Mouse (Mus musculus) midbrain, embryonic 15.5 days (tissue): ENCODE data around the gene Rpp30. TPM values are rescaled to one million over a fixed set of nuclear protein-coding genes. Genes with fewer than 3 reads are reported as not detected.
A peak's percentile ranks its signal among the peaks of the same experiment; 100 is the strongest.

Experiments
- ATAC-seq: fragments of 200-750 bp; cut with Nextera tagmentation; replicated peaks from 2 replicates; pipeline ENCODE4 v1.8.0; 2017; ENCODE audit warnings: moderate TSS enrichment
- H3K27ac ChIP-seq: fragments of 300-500 bp; sonication (generic); 2 replicates; pipeline ENCODE4 v1.5.1; 2015; ENCODE audit warnings: mild to moderate bottlenecking, inconsistent platforms
- H3K27me3 ChIP-seq: fragments of 300-500 bp; sonication (generic); replicated peaks from 2 replicates; pipeline ENCODE4 v1.6.1; 2015; ENCODE audit warnings: inconsistent platforms
- H3K36me3 ChIP-seq: fragments of 300-500 bp; sonication (generic); replicated peaks from 2 replicates; pipeline ENCODE4 v1.6.1; 2015; ENCODE audit warnings: inconsistent platforms
- H3K4me1 ChIP-seq: fragments of 300-500 bp; sonication (generic); 2 replicates; pipeline ENCODE4 v1.6.1; 2015; ENCODE audit warnings: inconsistent platforms
- H3K4me2 ChIP-seq: fragments of 300-500 bp; sonication (generic); 2 replicates; pipeline ENCODE4 v1.6.1; 2015; ENCODE audit warnings: inconsistent platforms, mild to moderate bottlenecking, moderate library complexity
- H3K4me3 ChIP-seq: fragments of 300-500 bp; sonication (generic); 2 replicates; pipeline ENCODE4 v1.5.1; 2015; ENCODE audit warnings: mild to moderate bottlenecking, inconsistent platforms
- H3K9ac ChIP-seq: fragments of 300-500 bp; sonication (generic); 2 replicates; pipeline ENCODE4 v1.6.1; 2015; ENCODE audit warnings: mild to moderate bottlenecking, inconsistent platforms
- H3K9me3 ChIP-seq: fragments of 300-500 bp; sonication (generic); 2 replicates; pipeline ENCODE4 v1.6.1; 2016; ENCODE audit warnings: inconsistent platforms
- WGBS: fragments of 180-500 bp; shearing (Covaris S2); methylation state at CpG from one replicate; pipeline ENCODE4 v1.1.7; 2015; ENCODE audit warnings: mixed read lengths; 5-methylcytosine and 5-hydroxymethylcytosine counted together
- polyA plus RNA-seq: library from polyadenylated mRNA; unstranded; fragments of >200 nt; fragmentation: Nextera tagmentation; extraction: Ambion mirVana; gene quantifications from 2 replicates; pipeline ENCODE4 v1.2.1, GENCODE M21; 2015

The Rpp30 gene
- polyA plus RNA-seq, 1 experiment from 2014 or later: 64.4 TPM

DNA sequence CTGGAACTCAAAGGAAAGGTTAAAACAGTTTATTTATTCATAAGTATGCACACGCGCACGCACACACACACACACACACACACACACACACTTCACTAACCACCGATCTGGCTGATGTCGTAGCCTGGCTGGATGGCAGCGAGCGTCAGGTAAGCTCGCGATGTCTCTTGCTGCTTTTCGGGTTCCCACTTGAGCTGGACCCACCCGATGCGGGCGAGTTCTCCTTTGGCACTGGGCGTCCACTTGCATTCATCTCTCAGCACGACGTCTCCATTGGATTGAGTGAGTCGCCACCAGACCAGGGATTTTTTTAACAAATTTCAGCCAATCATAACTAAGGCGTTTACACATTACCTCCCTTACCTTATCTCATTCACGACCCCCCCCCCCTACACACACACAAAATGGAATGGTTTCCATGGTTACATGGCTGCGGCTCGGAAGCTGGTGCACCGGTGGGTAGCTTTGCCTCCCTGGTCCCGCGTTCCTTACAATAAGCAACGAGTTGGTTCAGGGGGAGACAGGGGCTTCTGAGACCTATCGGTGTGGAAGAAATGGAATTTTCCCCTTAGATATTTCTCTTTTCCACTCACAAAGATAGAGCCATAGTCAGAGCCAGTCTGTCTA, 25.9 kb downstream of the Rpp30 start:
- Histone ChIP-seq H3K9ac (no peak overlapping the region), H3K27ac (no peak overlapping the region), H3K27me3 (no peaks in the 10 kb centered on the region), H3K9me3 (no peaks in the 10 kb centered on the region), H3K4me1 (0 out of 2 replicates have a peak, but pooled peaks cover 2% of the 10 kb centered on the region), H3K36me3 (no peaks in the 10 kb centered on the region), H3K4me2 (peak overlapping the region; percentile 31), H3K4me3 (peak overlapping the region; percentile 19; the same call in 1 of the 2 replicates)
- ATAC-seq: peak; percentile 65
- whole genome bisulfite sequencing: 59% methylated on average over 26 of the region's 26 CpGs

GRCm38 (mm10) chr19:36110465-36110864, 26.9 kb downstream of the Rpp30 start:
- WGBS: 62% methylated on average over 7 of the region's 7 CpGs
- ATAC-seq: peak; percentile 35; the same call in 1 of the 2 replicates
- Histone ChIP-seq H3K27ac (no peak overlapping the region), H3K27me3 (no peaks in the 10 kb centered on the region), H3K4me2 (no peak overlapping the region), H3K4me1 (0 out of 2 replicates have a peak, but pooled peaks cover 2% of the 10 kb centered on the region), H3K36me3 (no peaks in the 10 kb centered on the region), H3K4me3 (no peak overlapping the region), H3K9ac (no peak overlapping the region), H3K9me3 (no peaks in the 10 kb centered on the region)

DNA sequence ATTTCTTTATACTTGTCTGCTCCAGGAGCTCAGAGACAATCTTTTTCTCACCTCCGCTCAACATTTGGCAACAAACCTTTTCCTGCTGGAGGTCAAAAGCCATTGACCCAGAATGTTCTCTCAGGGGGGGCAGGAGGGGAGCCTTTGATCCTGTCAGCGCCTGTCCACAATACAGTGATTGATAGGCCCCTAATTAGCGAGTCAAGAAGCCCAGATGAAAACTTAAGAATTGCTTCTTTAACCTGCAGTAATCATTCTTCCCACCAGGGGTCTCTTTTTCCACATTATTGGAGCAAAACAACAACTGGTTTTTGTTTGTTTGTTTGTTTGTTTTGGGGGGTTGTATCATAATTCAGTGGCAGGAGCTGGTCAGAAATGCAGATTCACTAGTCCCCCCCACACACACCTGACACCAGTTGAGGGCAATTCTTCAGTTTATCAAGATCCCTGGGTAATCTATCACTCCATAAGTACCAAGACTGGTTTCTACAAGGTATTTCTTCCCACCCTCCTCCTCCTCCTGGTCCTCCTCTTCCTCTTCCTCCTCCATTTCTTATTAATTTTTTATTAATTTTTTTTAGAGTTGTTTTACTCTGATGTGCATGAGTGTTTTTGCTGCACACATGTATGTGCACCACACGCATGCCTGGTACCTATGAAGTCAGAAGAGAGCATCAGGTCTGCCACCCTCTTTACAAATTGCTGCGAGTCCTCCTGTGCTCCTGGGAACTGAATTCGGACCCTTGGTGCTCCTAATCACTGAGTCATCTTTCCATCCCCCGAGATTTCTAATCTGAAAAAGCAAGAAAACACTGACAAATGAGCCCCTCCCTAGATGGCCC, 27.8 kb downstream of the Rpp30 start:
- no peak overlapping the region for H3K4me3 ChIP-seq
- ATAC-seq: peak; percentile 43
- no peak overlapping the region for H3K27ac ChIP-seq
- H3K4me2 ChIP-seq: peak overlapping the region; percentile 31; the same call in 1 of the 2 replicates
- H3K4me1 ChIP-seq: 0 out of 2 replicates have a peak, but pooled peaks cover 2% of the 10 kb centered on the region
- no peaks in the 10 kb centered on the region for H3K27me3 ChIP-seq
- no peaks in the 10 kb centered on the region for H3K9me3 ChIP-seq
- H3K36me3 ChIP-seq: no peaks in the 10 kb centered on the region
- WGBS: 35% methylated on average over 7 of the region's 7 CpGs
- no peak overlapping the region for H3K9ac ChIP-seq

DNA sequence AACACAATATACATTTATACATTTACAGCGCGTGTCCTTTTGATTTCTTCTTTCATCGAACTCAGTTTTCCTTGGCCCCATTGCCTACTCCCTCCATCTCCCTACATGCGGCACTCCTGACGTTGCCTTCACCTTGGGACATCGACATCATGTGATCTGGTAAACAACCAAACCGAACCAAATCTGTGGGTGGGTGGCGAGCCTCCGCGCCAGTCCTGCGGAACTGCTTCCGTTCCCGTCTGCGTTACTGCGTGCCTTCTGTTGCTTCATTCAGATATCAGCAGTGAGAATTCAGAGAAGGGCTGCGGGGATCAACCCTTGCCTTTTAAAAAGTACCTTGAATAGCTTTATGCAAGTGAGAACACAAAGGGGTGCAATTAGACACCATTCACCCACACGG, 28.5 kb downstream of the Rpp30 start:
- Histone ChIP-seq H3K36me3 (no peaks in the 10 kb centered on the region), H3K4me1 (0 out of 2 replicates have a peak, but pooled peaks cover 2% of the 10 kb centered on the region), H3K4me2 (peak overlapping the region; percentile 31), H3K9ac (no peak overlapping the region), H3K4me3 (no peak overlapping the region), H3K27me3 (no peaks in the 10 kb centered on the region), H3K27ac (no peak overlapping the region), H3K9me3 (no peaks in the 10 kb centered on the region)
- 48% methylated on average over 17 of the region's 17 CpGs for WGBS
- ATAC-seq: peak; percentile 42; the same call in 1 of the 2 replicates

- whole genome bisulfite sequencing: 92% methylated on average over 4 of the region's 4 CpGs
- H3K27ac ChIP-seq: no peak overlapping the region
- no peak overlapping the region for H3K9ac ChIP-seq
- 0 out of 2 replicates have a peak, but pooled peaks cover 2% of the 10 kb centered on the region for H3K4me1 ChIP-seq
- no peaks in the 10 kb centered on the region for H3K36me3 ChIP-seq
- no peak overlapping the region for H3K4me3 ChIP-seq
- no peak for ATAC-seq
- no peak overlapping the region for H3K4me2 ChIP-seq
- H3K9me3 ChIP-seq: no peaks in the 10 kb centered on the region
- H3K27me3 ChIP-seq: no peaks in the 10 kb centered on the region
Observed at GRCm38 (mm10) chr19:36116185-36116584, 32.7 kb downstream of the Rpp30 start.

GRCm38 (mm10) chr19:36119219-36119618, 35.7 kb downstream of the Rpp30 start:
- WGBS: 91% methylated on average over 8 of the region's 8 CpGs
- no peak for ATAC-seq

DNA sequence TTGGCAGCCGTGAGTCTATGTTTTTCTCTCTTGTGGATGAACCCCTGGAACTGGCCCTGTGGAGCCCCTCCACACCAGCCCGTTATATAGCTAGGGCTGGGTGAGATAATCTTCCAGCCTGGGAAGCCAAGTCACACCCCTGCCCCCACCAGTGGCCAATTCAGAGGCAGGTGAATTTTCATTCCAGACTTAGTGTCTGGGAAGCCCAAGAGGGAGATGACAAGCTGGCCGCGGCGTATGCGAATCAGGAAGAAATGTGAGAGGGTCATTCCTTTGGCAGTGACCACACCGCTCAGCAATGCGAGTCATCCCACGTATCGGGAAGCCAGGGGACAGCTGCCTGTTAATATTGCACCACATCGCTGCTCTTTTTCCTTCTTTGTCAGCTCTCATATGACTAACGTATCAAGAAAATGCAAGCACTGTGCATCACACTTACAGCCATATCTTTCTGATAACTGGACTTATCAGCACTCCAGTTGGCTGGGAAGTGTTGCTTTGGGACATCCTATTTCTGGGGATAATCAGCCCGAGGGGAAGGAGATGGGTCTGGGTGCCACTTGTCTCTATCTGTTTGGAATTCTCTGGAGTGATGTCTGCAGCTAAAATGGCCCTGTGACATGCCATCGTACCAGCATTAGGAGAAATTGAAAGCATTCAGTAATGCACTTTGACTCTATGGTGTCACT, 36.4 kb downstream of the Rpp30 start, which contains the start of gene Ankrd1:
Ankrd1 (minus strand) TSS at position 317 of the 689 bp plus-strand sequence.
- WGBS: 88% methylated on average over 14 of the region's 14 CpGs

More at GRCm38 (mm10) chr19:36119219-36119618, 35.7 kb downstream of the Rpp30 start:
- Histone ChIP-seq H3K4me3 (no peak overlapping the region), H3K36me3 (no peaks in the 10 kb centered on the region), H3K4me1 (no peaks in the 10 kb centered on the region), H3K27ac (no peak overlapping the region), H3K4me2 (no peak overlapping the region), H3K9me3 (no peaks in the 10 kb centered on the region), H3K27me3 (no peaks in the 10 kb centered on the region), H3K9ac (no peak overlapping the region)

DNA sequence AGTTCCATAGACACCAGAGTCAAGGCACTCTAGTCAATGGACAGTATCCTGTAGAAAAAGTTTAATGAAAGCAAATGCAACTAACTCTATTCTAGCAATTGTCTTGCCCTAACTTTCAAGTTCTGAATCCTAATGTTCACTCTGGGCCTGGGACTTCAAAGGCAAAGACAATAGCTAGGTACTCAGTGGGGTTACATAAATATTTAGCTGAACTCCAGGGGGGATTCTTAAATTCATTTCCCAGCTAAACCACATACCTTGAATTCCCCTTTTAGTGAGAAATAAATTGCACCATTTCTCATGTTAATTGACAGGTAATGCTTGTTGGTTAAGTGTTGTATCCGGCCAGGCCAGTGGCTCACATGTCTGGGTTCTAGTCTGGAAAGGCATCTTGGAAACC, 40.7 kb downstream of the Rpp30 start:
- Histone ChIP-seq H3K4me3 (no peak overlapping the region), H3K9ac (no peak overlapping the region), H3K9me3 (no peaks in the 10 kb centered on the region), H3K27me3 (no peaks in the 10 kb centered on the region), H3K4me1 (no peaks in the 10 kb centered on the region), H3K36me3 (no peaks in the 10 kb centered on the region), H3K4me2 (no peak overlapping the region), H3K27ac (no peak overlapping the region)
- 91% methylated on average over 1 of the region's 1 CpGs for WGBS
- ATAC-seq: no peak

More for the DNA sequence above, 36.4 kb downstream of the Rpp30 start, which contains the start of gene Ankrd1:
- Histone ChIP-seq H3K4me3 (no peak within 1 kb of the TSS), H3K36me3 (no peaks in the 10 kb centered on the region), H3K9me3 (no peaks in the 10 kb centered on the region), H3K9ac (no peak within 1 kb of the TSS), H3K27ac (no peak within 1 kb of the TSS), H3K4me2 (no peak within 1 kb of the TSS), H3K4me1 (no peaks in the 10 kb centered on the region), H3K27me3 (no peaks in the 10 kb centered on the region)
- no peak for ATAC-seq

DNA sequence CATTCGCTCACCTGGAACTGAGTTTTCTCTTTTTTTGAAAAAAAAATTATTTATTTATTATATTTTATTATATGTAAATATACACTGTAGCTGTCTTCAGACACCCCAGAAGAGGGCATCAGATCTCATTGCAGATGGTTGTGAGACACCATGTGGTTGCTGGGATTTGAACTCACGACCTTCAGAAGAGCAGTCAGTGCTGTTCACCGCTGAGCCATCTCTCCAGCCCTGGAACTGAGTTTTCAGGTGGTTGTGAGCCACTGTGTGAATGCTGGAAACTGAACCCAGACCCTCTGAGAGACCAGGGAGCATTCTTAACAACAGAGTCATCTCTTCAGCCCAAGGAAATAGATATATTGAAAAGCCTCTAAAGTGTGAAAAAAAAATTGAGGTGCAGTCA, 44.9 kb downstream of the Rpp30 start:
- Histone ChIP-seq H3K4me3 (no peak overlapping the region), H3K27ac (no peak overlapping the region), H3K36me3 (no peaks in the 10 kb centered on the region), H3K4me2 (no peak overlapping the region), H3K9ac (no peak overlapping the region), H3K27me3 (no peaks in the 10 kb centered on the region), H3K4me1 (no peaks in the 10 kb centered on the region), H3K9me3 (no peaks in the 10 kb centered on the region)
- 91% methylated on average over 3 of the region's 3 CpGs for WGBS
- no peak for ATAC-seq

DNA sequence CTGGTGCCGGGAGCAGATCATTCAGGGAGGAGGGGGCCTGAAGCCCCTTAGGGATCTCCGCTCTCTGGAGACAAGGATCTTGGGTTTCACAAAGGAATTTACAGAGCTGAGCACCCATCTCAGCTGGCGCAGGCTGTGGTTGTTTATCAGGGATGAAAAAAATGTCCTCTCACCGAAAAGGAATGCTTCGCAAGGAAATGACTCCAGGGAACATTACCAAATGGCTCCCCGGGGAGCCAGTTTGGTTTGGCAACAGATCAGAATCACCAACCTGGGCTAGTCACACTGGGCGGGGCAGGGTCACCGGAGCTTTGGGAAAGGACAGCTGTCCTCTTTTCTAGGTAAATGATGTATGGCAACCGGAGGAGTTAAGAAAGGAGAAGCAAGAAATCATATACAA, 45.7 kb downstream of the Rpp30 start:
- H3K27ac ChIP-seq: no peak overlapping the region
- no peaks in the 10 kb centered on the region for H3K9me3 ChIP-seq
- 76% methylated on average over 9 of the region's 9 CpGs for WGBS
- H3K4me1 ChIP-seq: no peaks in the 10 kb centered on the region
- H3K27me3 ChIP-seq: no peaks in the 10 kb centered on the region
- H3K4me2 ChIP-seq: no peak overlapping the region
- H3K9ac ChIP-seq: no peak overlapping the region
- no peak for ATAC-seq
- no peaks in the 10 kb centered on the region for H3K36me3 ChIP-seq
- no peak overlapping the region for H3K4me3 ChIP-seq

DNA sequence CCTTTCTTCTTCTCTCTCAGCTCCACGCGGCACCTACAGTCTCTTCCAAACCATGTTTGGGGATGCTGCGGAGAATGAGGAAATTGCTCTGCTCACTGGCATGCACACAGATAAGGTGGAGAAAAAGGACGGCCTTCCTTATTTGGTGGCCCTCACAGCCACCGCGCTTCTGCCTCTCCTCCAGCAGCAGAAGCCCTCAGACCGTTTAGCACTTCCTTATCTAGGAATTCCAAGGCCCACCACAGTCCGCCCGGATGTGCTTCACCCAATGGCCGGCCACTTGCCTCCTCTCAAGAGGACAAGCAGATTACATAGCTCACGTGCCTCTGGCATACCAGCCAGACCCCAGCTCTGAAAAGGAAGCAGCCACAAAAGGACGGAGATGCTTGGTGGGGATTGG, 46.1 kb downstream of the Rpp30 start:
- ATAC-seq: no peak
- Histone ChIP-seq H3K9ac (no peak overlapping the region), H3K4me1 (no peaks in the 10 kb centered on the region), H3K9me3 (no peaks in the 10 kb centered on the region), H3K27ac (no peak overlapping the region), H3K36me3 (no peaks in the 10 kb centered on the region), H3K4me2 (no peak overlapping the region), H3K27me3 (no peaks in the 10 kb centered on the region), H3K4me3 (no peak overlapping the region)
- WGBS: 75% methylated on average over 12 of the region's 12 CpGs

- H3K4me2 ChIP-seq: no peak overlapping the region
- no peak for ATAC-seq
Observed at GRCm38 (mm10) chr19:36130181-36130580, 46.7 kb downstream of the Rpp30 start.

More at GRCm38 (mm10) chr19:36130181-36130580, 46.7 kb downstream of the Rpp30 start:
- Histone ChIP-seq H3K27ac (no peak overlapping the region), H3K27me3 (no peaks in the 10 kb centered on the region), H3K4me3 (no peak overlapping the region), H3K36me3 (no peaks in the 10 kb centered on the region), H3K9me3 (no peaks in the 10 kb centered on the region), H3K9ac (no peak overlapping the region), H3K4me1 (no peaks in the 10 kb centered on the region)
- whole genome bisulfite sequencing: 62% methylated on average over 2 of the region's 2 CpGs
